Mouse (Mus musculus) forebrain, postnatal 0 days (tissue): Measurements from ENCODE around the gene Ganc. TPM values are rescaled to one million over a fixed set of nuclear protein-coding genes. Genes with fewer than 3 reads are reported as not detected.

Experiments
- ATAC-seq: fragments of 200-750 bp; cut with Nextera tagmentation; 2 replicates; pipeline ENCODE4 v1.8.0; 2017; ENCODE audit warnings: mild to moderate bottlenecking, moderate library complexity
- DNase-seq: peaks from one replicate; pipeline ENCODE4 v3.0.0-alpha.2; 2015
- H3K27ac ChIP-seq: fragments of 300-500 bp; sonication (generic); 2 replicates; pipeline ENCODE4 v1.5.1; 2014; ENCODE audit warnings: low read depth, mild to moderate bottlenecking, antibody characterized with exemption, low read length, moderate library complexity, mixed read lengths
- H3K27me3 ChIP-seq: fragments of 300-500 bp; sonication (generic); 2 replicates; pipeline ENCODE4 v1.6.1; 2014; ENCODE audit warnings: mild to moderate bottlenecking, low read length, mixed read lengths; ENCODE audit not compliant: insufficient read depth
- H3K36me3 ChIP-seq: fragments of 300-500 bp; sonication (generic); 2 replicates; pipeline ENCODE4 v1.6.1; 2014; ENCODE audit warnings: mild to moderate bottlenecking, moderate library complexity; ENCODE audit not compliant: insufficient read depth
- H3K4me1 ChIP-seq: fragments of 300-500 bp; sonication (generic); 2 replicates; pipeline ENCODE4 v1.6.1; 2014; ENCODE audit warnings: antibody characterized with exemption; ENCODE audit not compliant: insufficient read depth
- H3K4me2 ChIP-seq: fragments of 300-500 bp; sonication (generic); 2 replicates; pipeline ENCODE4 v1.6.1; 2014; ENCODE audit warnings: low read depth, mild to moderate bottlenecking, moderate library complexity
- H3K4me3 ChIP-seq: fragments of 300-500 bp; sonication (generic); 2 replicates; pipeline ENCODE4 v1.5.1; 2014; ENCODE audit warnings: low read depth, low read length, mixed read lengths
- H3K9ac ChIP-seq: fragments of 300-500 bp; sonication (generic); 2 replicates; pipeline ENCODE4 v1.6.1; 2014; ENCODE audit warnings: mild to moderate bottlenecking
- H3K9me3 ChIP-seq: fragments of 300-500 bp; sonication (generic); 2 replicates; pipeline ENCODE4 v1.6.1; 2016; ENCODE audit warnings: low read length
- CTCF ChIP-seq: sonication (generic); IDR thresholded peaks from 2 replicates; pipeline ENCODE4 v1.5.1; 2016; ENCODE audit warnings: antibody characterized with exemption, control low read depth, low read depth
- WGBS: fragments of 180-500 bp; shearing (Covaris S2); extraction: QIAGEN DNeasy Blood & Tissue Kit; methylation state at CpG from one replicate; pipeline ENCODE4 v1.1.7; 2014; 5-methylcytosine and 5-hydroxymethylcytosine counted together
- polyA plus RNA-seq: library from polyadenylated mRNA; unstranded; fragments of >200 nt; fragmentation: Nextera tagmentation; extraction: Ambion mirVana; gene quantifications from 2 replicates; pipeline ENCODE4 v1.2.1, GENCODE M21; 2015
- total RNA-seq: library from RNA; depleted of rRNA; stranded (reverse); fragments of >200 nt; gene quantifications from 2 replicates; pipeline ENCODE4 v1.2.3, GENCODE M21; 2014

The Ganc gene
- total and polyA plus RNA-seq, 2 experiments from 2014 or later: 6.9 to 7.7 TPM

- H3K4me1 ChIP-seq: no peaks in the 10 kb centered on the region
- peaks cover 38% of the 10 kb centered on the region for H3K36me3 ChIP-seq
Observed at GRCm38 (mm10) chr2:120389376-120389775, 14.3 kb upstream of the Ganc start.

GRCm38 (mm10) chr2:120390934-120391333, 12.8 kb upstream of the Ganc start:
- Histone ChIP-seq H3K36me3 (peaks cover 45% of the 10 kb centered on the region), H3K27ac (no peak overlapping the region), H3K9me3 (no peaks in the 10 kb centered on the region), H3K4me2 (no peak overlapping the region), H3K9ac (no peak overlapping the region), H3K27me3 (no peaks in the 10 kb centered on the region), H3K4me1 (no peaks in the 10 kb centered on the region), H3K4me3 (no peak overlapping the region)
- TF ChIP-seq CTCF: no peak
- ATAC-seq (no peak), DNase-seq (no peak)
- WGBS: 95% methylated on average over 1 of the region's 1 CpGs

More at GRCm38 (mm10) chr2:120389376-120389775, 14.3 kb upstream of the Ganc start:
- H3K4me3 ChIP-seq: no peak overlapping the region
- no peak overlapping the region for H3K27ac ChIP-seq
- no peak overlapping the region for H3K9ac ChIP-seq
- no peak overlapping the region for H3K4me2 ChIP-seq
- TF ChIP-seq CTCF: no peak
- H3K9me3 ChIP-seq: no peaks in the 10 kb centered on the region
- no peaks in the 10 kb centered on the region for H3K27me3 ChIP-seq
- DNase-seq: no peak
- ATAC-seq: no peak
- 92% methylated on average over 3 of the region's 3 CpGs for WGBS

- H3K4me1 ChIP-seq: no peaks in the 10 kb centered on the region
- H3K27me3 ChIP-seq: no peaks in the 10 kb centered on the region
- no peak overlapping the region for H3K4me3 ChIP-seq
- no peak overlapping the region for H3K9ac ChIP-seq
- H3K27ac ChIP-seq: no peak overlapping the region
- peaks cover 52% of the 10 kb centered on the region for H3K36me3 ChIP-seq
- TF ChIP-seq CTCF: no peak
- DNase-seq (no peak), ATAC-seq (no peak)
- H3K4me2 ChIP-seq: no peak overlapping the region
- H3K9me3 ChIP-seq: no peaks in the 10 kb centered on the region
Observed at GRCm38 (mm10) chr2:120392406-120392805, 11.3 kb upstream of the Ganc start.

- Histone ChIP-seq H3K36me3 (peaks cover 26% of the 10 kb centered on the region), H3K27me3 (no peaks in the 10 kb centered on the region), H3K4me1 (peaks cover 4% of the 10 kb centered on the region; the same call in 1 of the 2 replicates), H3K9me3 (no peaks in the 10 kb centered on the region), H3K27ac (no peak overlapping the region), H3K4me3 (no peak overlapping the region), H3K4me2 (no peak overlapping the region), H3K9ac (no peak overlapping the region)
- 95% methylated on average over 1 of the region's 1 CpGs for WGBS
- ATAC-seq (no peak), DNase-seq (no peak)
- TF ChIP-seq CTCF: no peak
Observed at GRCm38 (mm10) chr2:120397951-120398350, 5.7 kb upstream of the Ganc start.

GRCm38 (mm10) chr2:120402813-120403212, 883 bp upstream of the Ganc start:
- WGBS: 63% methylated on average over 3 of the region's 3 CpGs
- no peaks in the 10 kb centered on the region for H3K27me3 ChIP-seq
- ATAC-seq: no peak
- no peaks in the 10 kb centered on the region for H3K9me3 ChIP-seq
- H3K27ac ChIP-seq: no peak overlapping the region
- TF ChIP-seq CTCF: no peak
- H3K4me3 ChIP-seq: peak overlapping the region; percentile 74
- H3K4me2 ChIP-seq: peak overlapping the region; percentile 69
- H3K36me3 ChIP-seq: no peaks in the 10 kb centered on the region
- no peak overlapping the region for H3K9ac ChIP-seq
- H3K4me1 ChIP-seq: peaks cover 4% of the 10 kb centered on the region; the same call in 1 of the 2 replicates
- DNase-seq: no peak

- Histone ChIP-seq H3K4me1 (peaks cover 4% of the 10 kb centered on the region; the same call in 1 of the 2 replicates), H3K9me3 (no peaks in the 10 kb centered on the region), H3K27ac (peak within 1 kb of the TSS; percentile 87), H3K4me3 (peak within 1 kb of the TSS; percentile 74), H3K4me2 (peak within 1 kb of the TSS; percentile 69), H3K27me3 (no peaks in the 10 kb centered on the region), H3K36me3 (no peaks in the 10 kb centered on the region), H3K9ac (peak within 1 kb of the TSS; percentile 60)
- ATAC-seq (peak; percentile 100), DNase-seq (peak; percentile 97)
- 2% methylated on average over 34 of the region's 34 CpGs for WGBS
- TF ChIP-seq CTCF: no peak
Observed at GRCm38 (mm10) chr2:120403986-120404822, 508 bp downstream of the Ganc start, which contains the start of gene Tmem87a. TSS of gene Tmem87a (minus strand) at chr2:120404113.
